Mouse (Mus musculus) central nervous system, embryonic 14 days (tissue): ENCODE data around the gene Gpr89. TPM values are rescaled to one million over a fixed set of nuclear protein-coding genes. Genes with fewer than 3 reads are reported as not detected.

Source experiments
- polyA plus RNA-seq: library from polyadenylated mRNA; depleted of rRNA; stranded (reverse); fragments of >200 nt; gene quantifications from 2 replicates; pipeline ENCODE4 v1.2.3, GENCODE M21; 2012; rRNA removed

The Gpr89 gene
- polyA plus RNA-seq: 14.4 and 15.5 TPM in 2 replicates

DNA sequence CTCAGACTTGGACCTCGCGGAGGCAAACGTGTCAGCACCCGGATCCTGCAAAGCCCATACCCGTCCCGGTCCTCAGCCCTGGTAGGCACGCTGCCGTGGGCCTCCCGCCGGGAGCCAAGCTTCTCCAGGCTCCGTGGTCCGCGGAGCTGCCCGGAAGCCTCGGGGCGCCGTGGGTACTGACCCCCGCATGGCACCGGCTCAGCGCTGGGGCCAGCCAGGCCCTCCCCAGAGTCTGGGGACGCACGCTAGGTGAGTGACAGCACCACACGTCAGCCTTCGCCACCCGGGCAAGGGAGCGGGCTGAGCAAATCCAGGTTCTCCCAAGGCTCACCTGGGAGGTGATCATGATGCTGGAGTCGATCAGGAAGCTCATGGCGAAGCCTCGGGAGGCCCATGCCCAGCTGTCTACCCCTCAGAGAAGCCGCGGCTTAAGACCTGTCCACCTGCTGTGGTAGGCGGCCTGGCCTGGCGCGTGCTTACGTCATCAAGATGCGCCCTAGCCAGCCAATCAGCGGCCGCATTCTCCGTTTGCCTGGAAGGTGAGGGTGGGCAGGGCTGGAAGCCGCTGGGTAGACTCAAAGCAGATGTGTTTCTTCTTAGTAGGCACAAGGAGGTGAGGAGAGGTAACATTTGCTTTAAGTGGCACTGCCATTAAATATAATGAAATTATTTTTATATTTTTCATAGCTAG, at the start of gene Gpr89:
TSS of gene Gpr89 (minus strand) at position 496 of the 691 bp plus-strand sequence.

DNA sequence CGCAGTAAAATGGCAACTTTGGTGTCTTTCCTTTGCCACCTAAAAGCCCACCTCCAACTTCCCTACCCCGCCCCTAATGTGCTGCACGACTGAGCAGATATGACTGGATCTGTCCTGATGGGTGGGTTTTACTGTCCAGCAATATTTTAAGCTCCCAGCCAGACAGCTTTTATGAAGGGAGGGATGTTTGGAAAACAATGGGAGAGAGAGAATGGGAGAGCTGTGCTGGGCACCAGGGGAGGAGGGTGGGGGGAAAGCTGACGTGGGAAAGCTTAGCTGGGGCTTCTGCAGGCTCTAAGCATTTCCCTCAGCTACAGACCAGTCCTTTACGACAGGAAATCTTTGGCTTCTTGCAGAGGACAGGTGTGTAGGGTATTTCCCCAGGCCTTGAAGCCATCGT, 20.8 kb upstream of the Gpr89 start, which contains the start of gene Gja8:
TSS of gene Gja8 (minus strand) at position 101 of the 400 bp plus-strand sequence.

DNA sequence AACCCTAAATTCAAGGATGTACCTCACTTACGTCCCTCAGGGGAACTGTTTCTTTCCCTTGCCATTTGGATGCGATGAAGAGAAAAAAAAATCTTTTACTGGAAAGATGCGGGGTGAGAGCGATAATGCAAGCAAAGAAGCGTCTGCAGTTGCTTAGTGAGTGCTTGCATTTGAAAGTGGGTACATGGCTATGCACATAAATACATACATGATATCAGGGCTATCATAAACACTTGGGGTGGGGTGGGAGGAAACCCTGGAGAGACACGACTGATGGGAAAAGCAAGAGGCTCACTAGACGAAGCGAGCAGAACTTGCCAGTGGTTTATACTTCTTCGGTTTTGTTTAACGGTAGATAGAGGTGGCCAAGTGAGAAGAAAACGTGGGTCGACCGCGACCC, 753 bp downstream of the Gpr89 start, which contains the start of gene Gja5:
TSS of gene Gja5 (plus strand) at position 301 of the 400 bp plus-strand sequence.

DNA sequence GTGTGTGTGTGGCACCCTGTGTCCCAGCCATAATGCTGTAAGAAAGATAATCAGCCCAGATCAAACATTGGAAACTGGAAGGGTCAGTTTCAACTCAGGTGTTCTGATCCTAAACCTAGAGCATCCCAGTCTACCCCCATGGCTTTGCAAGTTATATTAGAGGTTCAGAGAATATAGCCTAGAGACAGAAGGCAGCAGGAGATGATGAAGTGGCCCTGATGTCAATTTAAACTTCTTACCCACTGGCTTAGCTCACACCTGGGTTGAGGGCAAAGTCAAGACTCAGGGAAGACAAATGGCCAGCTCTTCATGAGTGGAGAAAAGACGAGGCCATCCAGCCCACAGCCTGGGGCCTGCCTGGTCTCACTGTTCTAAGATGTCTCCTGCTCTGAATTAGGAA, 76.2 kb downstream of the Gpr89 start, which contains the start of the genes Pdzk1 and Cd160:
TSS of gene Pdzk1 (plus strand) at position 301 of the 400 bp plus-strand sequence.
TSS of gene Cd160 (minus strand) at position 368 of the 400 bp plus-strand sequence.

Other genes with a start within 250 kb of the Gpr89 start
- gene Ankrd35, start 235.2 kb downstream of the Gpr89 start, polyA plus RNA-seq: 1.2 and 2.1 TPM in 2 replicates
- gene Pias3, start 209.0 kb downstream of the Gpr89 start, polyA plus RNA-seq: 37.4 and 47.6 TPM in 2 replicates
- 8.5 and 10.7 TPM in 2 replicates for gene Nudt17, start 196.8 kb downstream of the Gpr89 start, polyA plus RNA-seq
- 45.5 and 49.0 TPM in 2 replicates for gene Polr3c, start 177.7 kb downstream of the Gpr89 start, polyA plus RNA-seq
- gene Rnf115, start 177.7 kb downstream of the Gpr89 start, polyA plus RNA-seq: 42.7 and 46.4 TPM in 2 replicates
- 0.05 and 0.09 TPM in 2 replicates for gene Pdzk1, start 76.1 kb downstream of the Gpr89 start, polyA plus RNA-seq
- gene Cd160, start 76.0 kb downstream of the Gpr89 start, polyA plus RNA-seq: 0.04 TPM in 1 of 2 replicates, not detected in the other
- 2.0 and 5.1 TPM in 2 replicates for gene Gja5, start 653 bp downstream of the Gpr89 start, polyA plus RNA-seq
- gene Gja8, start 20.7 kb upstream of the Gpr89 start, polyA plus RNA-seq: not detected in 2 replicates